Mouse (Mus musculus) G1E (cell line): Measurements from ENCODE around the gene Srgap3.

ENCODE experiments used
- CTCF ChIP-seq: IDR thresholded peaks from 2 replicates; pipeline ENCODE4 v1.5.1; 2012; ENCODE audit warnings: low read depth, low read length, inconsistent platforms, mixed read lengths
- GATA1 ChIP-seq: IDR thresholded peaks from 2 replicates; pipeline ENCODE4 v1.6.1; 2012; ENCODE audit warnings: borderline replicate concordance, low read length, inconsistent platforms, mixed read lengths
- GATA2 ChIP-seq: IDR thresholded peaks from 2 replicates; pipeline ENCODE4 v1.6.1; 2012; ENCODE audit warnings: low read depth, low read length, inconsistent platforms, borderline replicate concordance
- POLR2AphosphoS5 ChIP-seq: IDR thresholded peaks from 2 replicates; pipeline ENCODE4 v1.6.1; 2012; ENCODE audit warnings: low read depth, low read length, inconsistent platforms; ENCODE audit not compliant: insufficient replicate concordance
- TAL1 ChIP-seq: conservative IDR thresholded peaks from 2 replicates; pipeline ENCODE4 v1.6.1; 2012; ENCODE audit warnings: low read depth, low read length, inconsistent platforms, mixed read lengths

- TF ChIP-seq POLR2AphosphoS5 (no peak), CTCF (no peak), GATA2 (no peak), GATA1 (no peak), TAL1 (no peak)
Measured at GRCm38 (mm10) chr6:112883588-112884135, 63.4 kb downstream of the Srgap3 start.
